Mouse (Mus musculus): ENCODE measurements around the gene Vil1. TPM values are rescaled to one million over a fixed set of nuclear protein-coding genes. Genes with fewer than 3 reads are reported as not detected.

Gene Vil1
- polyA plus RNA-seq (2015; fragmentation: Nextera tagmentation; extraction: Ambion mirVana) = 0.17 and 0.20 TPM in 2 replicates

- Histone ChIP-seq H3K9me3 (no peaks in the 10 kb centered on the region), H3K36me3 (no peaks in the 10 kb centered on the region), H3K4me1 (peaks cover 8% of the 10 kb centered on the region; the same call in 1 of the 2 replicates), H3K9ac (no peak within 1 kb of the TSS), H3K27ac (no peak within 1 kb of the TSS), H3K4me3 (no peak within 1 kb of the TSS), H3K4me2 (replicated peaks) (no peak within 1 kb of the TSS), H3K27me3 (no peaks in the 10 kb centered on the region)
- ATAC-seq (ENCODE audit: low FRiP score, low read depth) = no peak
- WGBS = 32% methylated on average over 15 of the region's 15 CpGs
These were observed at the start of gene Vil1 for GRCm38 (mm10) chr1:74408589-74409504. Gene Vil1, plus strand, starts transcription at chr1:74409376.

- Histone ChIP-seq H3K9me3 (no peaks in the 10 kb centered on the region), H3K4me2 (replicated peaks) (no peak overlapping the region), H3K4me3 (no peak overlapping the region), H3K27ac (no peak overlapping the region), H3K9ac (no peak overlapping the region), H3K27me3 (no peaks in the 10 kb centered on the region), H3K36me3 (no peaks in the 10 kb centered on the region), H3K4me1 (peaks cover 15% of the 10 kb centered on the region)
- ATAC-seq (ENCODE audit: low FRiP score, low read depth) = no peak
- 70% methylated on average over 5 of the region's 5 CpGs for WGBS
These were observed 49.1 kb upstream of the Vil1 start for GRCm38 (mm10) chr1:74359952-74360517.

GRCm38 (mm10) chr1:74361812-74362211 lies 47.4 kb upstream of the Vil1 start, which contains the start of gene Catip:
Gene Catip, plus strand, starts transcription at chr1:74362108.
- Histone ChIP-seq H3K36me3 (no peaks in the 10 kb centered on the region), H3K4me2 (replicated peaks) (peak within 1 kb of the TSS; percentile 43), H3K9me3 (no peaks in the 10 kb centered on the region), H3K27ac (peak within 1 kb of the TSS; percentile 61; the same call in 1 of the 2 replicates), H3K27me3 (no peaks in the 10 kb centered on the region), H3K4me3 (peak within 1 kb of the TSS; percentile 16), H3K9ac (0 out of 2 replicates have a peak within 1 kb of the TSS, but pooled peaks have one; percentile 19), H3K4me1 (peaks cover 15% of the 10 kb centered on the region)
- ATAC-seq (ENCODE audit: low FRiP score, low read depth) = peak; percentile 74; the same call in 1 of the 2 replicates
- WGBS = 0% methylated on average over 2 of the region's 2 CpGs

- 61% methylated on average over 17 of the region's 17 CpGs for WGBS
- 0 out of 2 replicates have a peak overlapping the region, but pooled peaks have one; percentile 19 for H3K9ac ChIP-seq
These were observed 46.6 kb upstream of the Vil1 start for GRCm38 (mm10) chr1:74362325-74363229.

GRCm38 (mm10) chr1:74363437-74363836 lies 45.7 kb upstream of the Vil1 start:
- Histone ChIP-seq H3K27me3 (0 out of 2 replicates have a peak, but pooled peaks cover 2% of the 10 kb centered on the region), H3K4me2 (replicated peaks) (no peak overlapping the region), H3K36me3 (no peaks in the 10 kb centered on the region), H3K9ac (no peak overlapping the region), H3K27ac (no peak overlapping the region; the same call in 1 of the 2 replicates), H3K4me1 (peaks cover 22% of the 10 kb centered on the region), H3K4me3 (no peak overlapping the region), H3K9me3 (no peaks in the 10 kb centered on the region)
- no peak for ATAC-seq (ENCODE audit: low FRiP score, low read depth)
- WGBS = 56% methylated on average over 5 of the region's 5 CpGs

More at GRCm38 (mm10) chr1:74362325-74363229, 46.6 kb upstream of the Vil1 start:
- ATAC-seq (ENCODE audit: low FRiP score, low read depth) = no peak
- Histone ChIP-seq H3K27ac (peak overlapping the region; percentile 61; the same call in 1 of the 2 replicates), H3K36me3 (no peaks in the 10 kb centered on the region), H3K4me2 (replicated peaks) (peak overlapping the region; percentile 43), H3K9me3 (no peaks in the 10 kb centered on the region), H3K4me3 (peak overlapping the region; percentile 16), H3K27me3 (0 out of 2 replicates have a peak, but pooled peaks cover under 1% of the 10 kb centered on the region), H3K4me1 (peaks cover 15% of the 10 kb centered on the region)

- H3K4me1 ChIP-seq = peaks cover 23% of the 10 kb centered on the region
- 64% methylated on average over 8 of the region's 8 CpGs for WGBS
- H3K36me3 ChIP-seq = no peaks in the 10 kb centered on the region
- no peak overlapping the region for H3K4me3 ChIP-seq
- H3K4me2 ChIP-seq (replicated peaks) = no peak overlapping the region
- no peak overlapping the region for H3K27ac ChIP-seq
- no peak for ATAC-seq (ENCODE audit: low FRiP score, low read depth)
- H3K9me3 ChIP-seq = no peaks in the 10 kb centered on the region
- 0 out of 2 replicates have a peak, but pooled peaks cover 2% of the 10 kb centered on the region for H3K27me3 ChIP-seq
- H3K9ac ChIP-seq = no peak overlapping the region
These were observed 44.9 kb upstream of the Vil1 start for GRCm38 (mm10) chr1:74364270-74364669.

- Histone ChIP-seq H3K4me1 (peaks cover 11% of the 10 kb centered on the region), H3K27ac (no peak overlapping the region), H3K4me3 (peak overlapping the region; percentile 35), H3K27me3 (0 out of 2 replicates have a peak, but pooled peaks cover 2% of the 10 kb centered on the region), H3K36me3 (no peaks in the 10 kb centered on the region), H3K9ac (peak overlapping the region; percentile 53), H3K4me2 (replicated peaks) (peak overlapping the region; percentile 65), H3K9me3 (no peaks in the 10 kb centered on the region)
- 15% methylated on average over 34 of the region's 34 CpGs for WGBS
- ATAC-seq (ENCODE audit: low FRiP score, low read depth) = peak; percentile 66; the same call in 1 of the 2 replicates
These were observed 41.1 kb upstream of the Vil1 start for GRCm38 (mm10) chr1:74367886-74368645.

GRCm38 (mm10) chr1:74370040-74370439 lies 39.1 kb upstream of the Vil1 start:
- H3K27me3 ChIP-seq = 0 out of 2 replicates have a peak, but pooled peaks cover 2% of the 10 kb centered on the region
- no peaks in the 10 kb centered on the region for H3K9me3 ChIP-seq
- 34% methylated on average over 4 of the region's 4 CpGs for WGBS
- no peak overlapping the region for H3K4me3 ChIP-seq
- H3K36me3 ChIP-seq = no peaks in the 10 kb centered on the region
- H3K4me2 ChIP-seq (replicated peaks) = no peak overlapping the region
- peaks cover 8% of the 10 kb centered on the region; the same call in 1 of the 2 replicates for H3K4me1 ChIP-seq
- no peak overlapping the region for H3K9ac ChIP-seq
- H3K27ac ChIP-seq = no peak overlapping the region
- no peak for ATAC-seq (ENCODE audit: low FRiP score, low read depth)

- Histone ChIP-seq H3K9me3 (no peaks in the 10 kb centered on the region), H3K4me2 (replicated peaks) (no peak overlapping the region), H3K4me1 (peaks cover 7% of the 10 kb centered on the region; the same call in 1 of the 2 replicates), H3K27me3 (no peaks in the 10 kb centered on the region), H3K36me3 (no peaks in the 10 kb centered on the region), H3K27ac (no peak overlapping the region), H3K9ac (no peak overlapping the region), H3K4me3 (no peak overlapping the region)
- no peak for ATAC-seq (ENCODE audit: low FRiP score, low read depth)
- 76% methylated on average over 4 of the region's 4 CpGs for WGBS
These were observed 35.8 kb upstream of the Vil1 start for GRCm38 (mm10) chr1:74373372-74373771.

GRCm38 (mm10) chr1:74374980-74375379 lies 34.2 kb upstream of the Vil1 start, which contains the start of gene Slc11a1:
Gene Slc11a1, plus strand, starts transcription at chr1:74375195.
- ATAC-seq (ENCODE audit: low FRiP score, low read depth) = no peak
- no peaks in the 10 kb centered on the region for H3K27me3 ChIP-seq
- WGBS = 67% methylated on average over 8 of the region's 8 CpGs
- H3K9me3 ChIP-seq = no peaks in the 10 kb centered on the region
- no peaks in the 10 kb centered on the region for H3K36me3 ChIP-seq
- H3K4me3 ChIP-seq = no peak within 1 kb of the TSS
- H3K4me1 ChIP-seq = peaks cover 6% of the 10 kb centered on the region; the same call in 1 of the 2 replicates
- H3K9ac ChIP-seq = no peak within 1 kb of the TSS
- H3K4me2 ChIP-seq (replicated peaks) = no peak within 1 kb of the TSS
- H3K27ac ChIP-seq = no peak within 1 kb of the TSS
